Mouse (Mus musculus) CH12.LX (cell line): ENCODE measurements around the gene Phgr1.

ENCODE experiments used
- E2F4 ChIP-seq: IDR thresholded peaks from 2 replicates; pipeline ENCODE4 v1.6.1; 2011; ENCODE audit warnings: low read depth, low read length, improper control_type of control experiment; ENCODE audit not compliant: insufficient replicate concordance
- POLR2A ChIP-seq: IDR thresholded peaks from 2 replicates; pipeline ENCODE4 v1.6.1; 2011; ENCODE audit warnings: low read depth, mild to moderate bottlenecking, improper control_type of control experiment, low read length

GRCm38 (mm10) chr2:118761906-118762783, 10.4 kb upstream of the Phgr1 start, which contains the start of gene Ccdc9b:
- TF ChIP-seq E2F4, result no peak
- TF ChIP-seq POLR2A, result no peak
